Comparison of ENCODE assay signal across 20 mouse cellular contexts in genomic region chr9:42209666-42210065, GRCm38 (mm10). TPM values are rescaled to one million over a fixed set of nuclear protein-coding genes. Genes with fewer than 3 reads are reported as not detected.
DNase-seq lines count a peak whose midpoint lies in the region; ATAC-seq lines count a peak whose summit lies in the region.
"Had no signal": no experiment of that assay in that cellular context is flagged by ENCODE, and none has a peak within 500 bp of the region (broad histone marks: within the 10 kb centered on the region; RNA-seq: fewer than 3 reads in every experiment).

No protein-coding gene starts in this region.

- ATAC-seq in kidney, embryonic 15.5 days (replicated peaks; ENCODE audit: low FRiP score) = no peak
- ATAC-seq: forebrain, postnatal 0 days; hindbrain, embryonic 16.5 days had no signal

- no peaks in the 10 kb centered on the region for H3K27me3 ChIP-seq in embryonic facial prominence, embryonic 10.5 days (replicated peaks; ENCODE audit: low read depth, poor library complexity, severe bottlenecking)
- no peaks in the 10 kb centered on the region for H3K27me3 ChIP-seq in kidney, embryonic 15.5 days
- H3K27me3 ChIP-seq: midbrain, embryonic 12.5 days had no signal

- H3K4me2 ChIP-seq in kidney, embryonic 15.5 days = no peak overlapping the region
- H3K4me2 ChIP-seq: midbrain, embryonic 12.5 days had no signal

- no peaks in the 10 kb centered on the region for H3K36me3 ChIP-seq in embryonic facial prominence, embryonic 10.5 days (replicated peaks)
- H3K36me3 ChIP-seq in kidney, embryonic 15.5 days = no peaks in the 10 kb centered on the region
- H3K36me3 ChIP-seq: midbrain, embryonic 12.5 days had no signal

- 88% methylated on average over 6 of the region's 6 CpGs for WGBS in embryonic facial prominence, embryonic 10.5 days
- WGBS in kidney, embryonic 15.5 days = 84% methylated on average over 6 of the region's 6 CpGs

- DNase-seq in heart, adult 11 months = peak; percentile 84
- DNase-seq in heart, postnatal 4 days = no peak
- DNase-seq in 3T3-L1 (ENCODE audit: low read depth, low spot score) = peak; percentile 92
- peak; percentile 76 for DNase-seq in Muller cell, postnatal 12 days (ENCODE audit: inconsistent ontology term)
- peak; percentile 68 for DNase-seq in frontal cortex, postnatal 36 days (ENCODE audit: low spot score in 2 of 2)
- no peak for DNase-seq in embryonic facial prominence, embryonic 10.5 days (ENCODE audit: low spot score)
- DNase-seq in spleen, postnatal 4 days (ENCODE audit: low spot score in 2 of 2) = no peak
- DNase-seq: cerebellum, adult 8-10 months; embryo, embryonic 11 days; forebrain, postnatal 0 days; heart, adult 2 months; heart, postnatal 10 days; lung, postnatal 14 days; spleen, adult 18-20 months had no signal

- H3K4me1 ChIP-seq in embryonic facial prominence, embryonic 10.5 days = no peaks in the 10 kb centered on the region
- H3K4me1 ChIP-seq in kidney, embryonic 15.5 days = peaks cover 12% of the 10 kb centered on the region
- H3K4me1 ChIP-seq: midbrain, embryonic 12.5 days had no signal

- no peak overlapping the region for H3K4me3 ChIP-seq in embryonic facial prominence, embryonic 10.5 days
- no peak overlapping the region for H3K4me3 ChIP-seq in kidney, embryonic 15.5 days (replicated peaks)
- H3K4me3 ChIP-seq: heart, adult 2 months; layer of hippocampus, adult 2 months; midbrain, embryonic 12.5 days had no signal

- H3K9me3 ChIP-seq in embryonic facial prominence, embryonic 10.5 days = no peaks in the 10 kb centered on the region
- no peaks in the 10 kb centered on the region for H3K9me3 ChIP-seq in kidney, embryonic 15.5 days (replicated peaks)
- H3K9me3 ChIP-seq: midbrain, embryonic 12.5 days had no signal

- H3K27ac ChIP-seq in embryonic facial prominence, embryonic 10.5 days (replicated peaks) = no peak overlapping the region
- H3K27ac ChIP-seq in kidney, embryonic 15.5 days = no peak overlapping the region
- H3K27ac ChIP-seq: heart, adult 2 months; layer of hippocampus, adult 2 months; liver, embryonic 14.5 days; midbrain, embryonic 12.5 days; stomach, postnatal 0 days had no signal

- no peak overlapping the region for H3K9ac ChIP-seq in kidney, embryonic 15.5 days
- H3K9ac ChIP-seq: forebrain, postnatal 0 days; liver, embryonic 14.5 days; midbrain, embryonic 12.5 days had no signal

RNA-seq across cellular contexts. Expression of gene Sc5d, which starts 54.4 kb away (rescaled TPM):
- total RNA-seq in heart, postnatal 4 days (2021) = 10 to 100 TPM; 20.4 to 21.5 TPM
- 57.7 and 58.1 TPM in 2 replicates for polyA plus RNA-seq in embryonic facial prominence, embryonic 10.5 days (2016; fragmentation: Nextera tagmentation; extraction: Ambion mirVana)
- 35.3 and 36.3 TPM in 2 replicates for polyA plus RNA-seq in kidney, embryonic 15.5 days (2015; fragmentation: Nextera tagmentation; extraction: Ambion mirVana)

Comparison
In these comparisons a context has a peak if more than half of its experiments do, and no peak if none do; other contexts are left out.
1. DNase-seq: peak in heart, adult 11 months (single experiment), 3T3-L1 (single experiment), Muller cell, postnatal 12 days (single experiment) and frontal cortex, postnatal 36 days (2 of 2); none in heart, postnatal 4 days (single experiment), embryonic facial prominence, embryonic 10.5 days (single experiment) and spleen, postnatal 4 days (0 of 2).